Mouse (Mus musculus) forebrain, embryonic 13.5 days (tissue): ENCODE data around the gene Ccna2. TPM values are rescaled to one million over a fixed set of nuclear protein-coding genes. Genes with fewer than 3 reads are reported as not detected.
"Not testable (repeated sequence)": the region's sequence is repeated elsewhere in the genome, so short reads cannot be mapped to it uniquely, and the experiment has no call there.

ENCODE experiments used
- ATAC-seq: fragments of 200-750 bp; cut with Nextera tagmentation; 2 replicates; pipeline ENCODE4 v1.8.0; 2017
- H3K27ac ChIP-seq: fragments of 300-500 bp; sonication (generic); 2 replicates; pipeline ENCODE4 v1.5.1; 2015; ENCODE audit warnings: inconsistent platforms, mild to moderate bottlenecking, moderate library complexity
- H3K27me3 ChIP-seq: fragments of 300-500 bp; sonication (generic); 2 replicates; pipeline ENCODE4 v1.6.1; 2015; ENCODE audit warnings: mild to moderate bottlenecking, inconsistent platforms
- H3K36me3 ChIP-seq: fragments of 300-500 bp; sonication (generic); 2 replicates; pipeline ENCODE4 v1.6.1; 2015; ENCODE audit warnings: mild to moderate bottlenecking, inconsistent platforms; ENCODE audit not compliant: poor library complexity, severe bottlenecking
- H3K4me1 ChIP-seq: fragments of 300-500 bp; sonication (generic); 2 replicates; pipeline ENCODE4 v1.6.1; 2015; ENCODE audit warnings: inconsistent platforms
- H3K4me2 ChIP-seq: fragments of 300-500 bp; sonication (generic); 2 replicates; pipeline ENCODE4 v1.6.1; 2015; ENCODE audit warnings: inconsistent platforms, mild to moderate bottlenecking, moderate library complexity
- H3K4me3 ChIP-seq: fragments of 300-500 bp; sonication (generic); 2 replicates; pipeline ENCODE4 v1.5.1; 2015; ENCODE audit warnings: mild to moderate bottlenecking, inconsistent platforms
- H3K9ac ChIP-seq: fragments of 300-500 bp; sonication (generic); 2 replicates; pipeline ENCODE4 v1.6.1; 2015; ENCODE audit warnings: mild to moderate bottlenecking, inconsistent platforms
- H3K9me3 ChIP-seq: fragments of 300-500 bp; sonication (generic); replicated peaks from 2 replicates; pipeline ENCODE4 v1.6.1; 2016; ENCODE audit warnings: inconsistent platforms
- WGBS: fragments of 180-500 bp; shearing (Covaris S2); methylation state at CpG from one replicate; pipeline ENCODE4 v1.1.7; 2015; 5-methylcytosine and 5-hydroxymethylcytosine counted together
- polyA plus RNA-seq: library from polyadenylated mRNA; unstranded; fragments of >200 nt; fragmentation: Nextera tagmentation; extraction: Ambion mirVana; gene quantifications from 2 replicates; pipeline ENCODE4 v1.2.1, GENCODE M21; 2015

The Ccna2 gene
- 182 and 187 TPM in 2 replicates for polyA plus RNA-seq

- under 1% methylated on average over 59 of the region's 60 CpGs for WGBS
- Histone ChIP-seq H3K36me3 (peaks cover 35% of the 10 kb centered on the region), H3K4me1 (peaks cover 30% of the 10 kb centered on the region), H3K4me3 (peak within 1 kb of the TSS; percentile 85), H3K27me3 (no peaks in the 10 kb centered on the region), H3K9ac (peak within 1 kb of the TSS; percentile 79), H3K27ac (peak within 1 kb of the TSS; percentile 87), H3K9me3 (no peaks in the 10 kb centered on the region), H3K4me2 (peak within 1 kb of the TSS; percentile 88)
- ATAC-seq: peak; percentile 100
These were observed at the start of gene Ccna2 for GRCm38 (mm10) chr3:36571827-36572378. Gene Ccna2 (minus strand): TSS chr3:36572150.

GRCm38 (mm10) chr3:36618181-36618580 lies 46.2 kb upstream of the Ccna2 start:
- Histone ChIP-seq H3K36me3 (no peaks in the 10 kb centered on the region), H3K4me3 (no peak overlapping the region), H3K9ac (no peak overlapping the region), H3K4me1 (peaks cover 5% of the 10 kb centered on the region; the same call in 1 of the 2 replicates), H3K9me3 (no peaks in the 10 kb centered on the region), H3K27ac (no peak overlapping the region), H3K27me3 (no peaks in the 10 kb centered on the region), H3K4me2 (no peak overlapping the region)
- ATAC-seq: no peak
- WGBS: 76% methylated on average over 7 of the region's 7 CpGs

GRCm38 (mm10) chr3:36613908-36614255 lies 41.9 kb upstream of the Ccna2 start:
- H3K36me3 ChIP-seq: peaks cover 1% of the 10 kb centered on the region; the same call in 1 of the 2 replicates
- H3K9ac ChIP-seq: peak overlapping the region; percentile 84; the same call in 1 of the 2 replicates
- H3K4me2 ChIP-seq: peak overlapping the region; percentile 63
- 68% methylated on average over 5 of the region's 5 CpGs for WGBS
- peaks cover 12% of the 10 kb centered on the region for H3K4me1 ChIP-seq
- ATAC-seq: no peak
- no peaks in the 10 kb centered on the region for H3K27me3 ChIP-seq
- no peaks in the 10 kb centered on the region for H3K9me3 ChIP-seq
- 0 out of 2 replicates have a peak overlapping the region, but pooled peaks have one; percentile 69 for H3K4me3 ChIP-seq
- H3K27ac ChIP-seq: no peak overlapping the region

DNA sequence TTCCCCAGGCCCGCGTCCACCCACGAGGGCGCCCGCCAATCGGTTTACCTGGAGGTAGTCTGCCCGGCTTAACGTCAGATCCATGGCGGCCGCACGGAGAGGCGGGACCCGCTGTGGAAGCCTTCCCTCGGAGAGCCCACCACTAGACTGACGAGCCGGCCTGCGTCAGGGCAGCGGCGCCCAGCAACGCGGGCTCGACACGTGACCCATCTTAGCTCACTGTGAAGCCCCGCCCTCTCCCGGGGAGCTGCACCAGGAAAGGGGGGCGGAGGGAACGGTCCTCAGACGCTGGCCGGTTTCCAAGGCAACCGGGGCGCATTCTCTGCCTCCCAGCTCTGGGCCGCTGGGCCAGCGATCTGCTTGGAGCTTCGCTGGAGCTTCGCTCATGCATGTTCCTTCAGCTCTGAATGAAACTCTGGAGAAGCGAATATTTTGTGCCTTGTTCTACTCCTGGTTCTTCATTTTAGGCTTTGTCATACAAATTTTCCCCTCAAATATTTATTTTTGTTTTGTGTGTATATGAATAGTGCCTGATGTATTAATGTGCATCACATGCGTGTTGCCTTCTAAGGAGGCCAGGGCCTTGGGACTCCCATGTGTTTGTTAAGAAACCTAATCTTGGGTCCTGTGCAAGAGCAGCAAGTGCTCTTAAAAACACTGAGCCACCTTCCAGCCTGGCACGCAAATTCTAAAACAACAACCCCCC lies 41.4 kb upstream of the Ccna2 start, which contains the start of gene Bbs7:
TSS of gene Bbs7 (minus strand) at position 276 of the 706 bp plus-strand sequence.
- Histone ChIP-seq H3K4me3 (peak within 1 kb of the TSS; percentile 69), H3K4me2 (peak within 1 kb of the TSS; percentile 63), H3K36me3 (peaks cover 6% of the 10 kb centered on the region; the same call in 1 of the 2 replicates), H3K27ac (peak within 1 kb of the TSS; percentile 63), H3K9me3 (no peaks in the 10 kb centered on the region), H3K9ac (peak within 1 kb of the TSS; percentile 84), H3K4me1 (peaks cover 12% of the 10 kb centered on the region), H3K27me3 (no peaks in the 10 kb centered on the region)
- 5% methylated on average over 35 of the region's 38 CpGs for WGBS
- ATAC-seq: peak; percentile 100

DNA sequence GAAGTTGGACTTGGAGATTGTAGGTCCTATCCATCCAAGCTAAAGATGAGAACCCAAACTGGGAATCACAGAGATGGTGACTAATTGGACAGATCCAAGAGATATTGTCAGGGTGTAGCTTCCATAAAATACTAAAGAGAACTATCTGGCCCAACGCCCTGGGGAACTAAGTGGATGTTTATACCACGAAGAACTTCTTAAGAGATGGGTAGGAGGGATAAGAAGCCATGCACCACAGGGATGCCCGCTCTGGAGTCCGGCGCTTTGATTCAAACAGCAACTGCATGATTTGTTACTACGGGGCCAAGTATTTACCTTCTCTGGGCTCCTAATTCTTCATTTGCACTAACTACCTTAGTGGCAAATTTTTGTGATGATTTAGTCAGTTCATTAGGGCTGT lies 40.7 kb upstream of the Ccna2 start:
- 3% methylated on average over 6 of the region's 6 CpGs for WGBS
- peaks cover 12% of the 10 kb centered on the region for H3K4me1 ChIP-seq
- H3K9ac ChIP-seq: peak overlapping the region; percentile 84
- H3K9me3 ChIP-seq: no peaks in the 10 kb centered on the region
- peak; percentile 39 for ATAC-seq
- peak overlapping the region; percentile 63 for H3K27ac ChIP-seq
- H3K4me3 ChIP-seq: peak overlapping the region; percentile 69
- H3K4me2 ChIP-seq: peak overlapping the region; percentile 63
- H3K27me3 ChIP-seq: no peaks in the 10 kb centered on the region
- peaks cover 6% of the 10 kb centered on the region; the same call in 1 of the 2 replicates for H3K36me3 ChIP-seq

DNA sequence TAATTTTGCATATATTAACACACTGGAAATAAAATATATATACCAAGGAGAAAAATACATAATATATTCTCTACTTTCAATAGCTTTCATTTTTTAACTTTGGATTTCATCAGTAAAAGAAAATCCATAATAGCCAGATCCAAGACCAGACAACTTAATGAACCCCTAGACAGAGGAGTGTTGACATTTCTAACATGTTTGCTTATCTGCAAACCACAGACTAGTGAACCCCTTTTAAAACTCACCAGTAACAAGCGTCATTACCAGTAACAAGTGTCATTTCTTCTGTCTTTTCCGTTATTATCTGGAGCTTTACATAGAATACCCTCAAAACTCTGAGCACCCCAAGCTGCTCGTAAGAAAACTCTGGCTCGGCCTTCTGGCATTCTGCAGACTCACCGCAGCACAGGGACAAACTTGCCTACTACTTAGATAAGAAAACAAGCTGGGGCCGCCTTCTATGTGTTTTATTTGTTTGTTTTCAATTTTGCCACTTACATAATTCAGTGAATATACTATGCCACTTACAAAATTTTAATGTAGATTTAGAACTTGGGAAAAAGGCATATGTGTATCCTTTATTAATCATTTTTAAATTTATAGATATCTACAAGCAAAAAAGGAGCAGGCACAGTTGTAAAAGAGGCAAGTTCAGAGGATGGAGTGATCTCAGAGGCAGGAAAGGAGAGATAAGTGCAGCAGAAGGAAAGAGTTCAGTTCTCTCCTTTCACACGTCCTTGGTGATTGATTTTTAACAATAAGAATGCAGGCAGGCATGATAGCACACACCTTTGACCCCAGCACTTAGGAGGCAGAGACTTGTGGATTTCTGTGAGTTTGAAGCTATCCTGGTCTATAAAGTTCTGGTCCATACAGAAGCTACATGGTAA lies 34.2 kb upstream of the Ccna2 start:
- no peak overlapping the region for H3K27ac ChIP-seq
- no peaks in the 10 kb centered on the region for H3K9me3 ChIP-seq
- H3K4me3 ChIP-seq: no peak overlapping the region
- 84% methylated on average over 7 of the region's 7 CpGs for WGBS
- no peaks in the 10 kb centered on the region for H3K4me1 ChIP-seq
- H3K4me2 ChIP-seq: no peak overlapping the region
- H3K27me3 ChIP-seq: no peaks in the 10 kb centered on the region
- no peak for ATAC-seq
- H3K9ac ChIP-seq: no peak overlapping the region
- peaks cover 19% of the 10 kb centered on the region for H3K36me3 ChIP-seq

DNA sequence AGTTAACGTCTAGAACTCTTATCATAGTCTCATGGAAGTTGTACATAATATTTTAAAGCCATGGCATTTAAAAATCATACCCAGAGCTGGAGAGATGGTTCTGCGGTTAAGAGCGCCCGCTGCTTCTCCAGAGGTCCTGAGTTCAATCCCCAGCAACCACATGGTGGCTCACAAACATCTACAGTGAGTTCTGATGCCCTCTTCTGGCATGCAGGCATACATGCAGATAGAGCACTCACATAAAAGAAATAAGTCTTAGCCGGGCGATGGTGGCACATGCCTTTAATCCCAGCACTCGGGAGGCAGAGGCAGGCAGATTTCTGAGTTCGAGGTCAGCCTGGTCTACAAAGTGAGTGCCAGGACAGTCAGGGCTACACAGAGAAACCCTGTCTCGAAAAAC lies 27.8 kb upstream of the Ccna2 start:
- peaks cover 11% of the 10 kb centered on the region; the same call in 1 of the 2 replicates for H3K36me3 ChIP-seq
- not testable (repeated sequence) for H3K27me3 ChIP-seq, H3K4me3 ChIP-seq, H3K4me2 ChIP-seq, H3K4me1 ChIP-seq, H3K9ac ChIP-seq, H3K9me3 ChIP-seq, H3K27ac ChIP-seq, ATAC-seq
- WGBS: 88% methylated on average over 8 of the region's 9 CpGs

DNA sequence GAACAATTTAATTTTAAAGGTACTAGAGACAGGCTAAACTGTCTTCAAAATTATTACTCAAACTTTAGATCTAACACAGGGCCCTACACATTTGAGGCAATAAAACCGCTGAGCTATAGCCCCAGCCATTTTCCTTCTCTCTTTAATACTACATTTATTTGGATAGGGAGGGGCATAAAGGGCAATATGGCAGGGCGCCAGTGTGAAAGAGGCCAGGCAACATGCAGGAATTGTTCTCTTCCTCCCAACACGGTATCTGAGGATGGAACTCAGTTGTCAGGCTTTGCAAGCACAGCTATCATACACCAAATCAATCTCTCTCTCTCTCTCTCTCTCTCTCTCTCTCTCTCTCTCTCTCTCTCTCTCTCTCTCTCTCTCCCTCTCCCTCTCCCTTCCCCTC lies 26.9 kb upstream of the Ccna2 start:
- H3K4me2 ChIP-seq: no peak overlapping the region
- no peak overlapping the region for H3K4me3 ChIP-seq
- 76% methylated on average over 3 of the region's 3 CpGs for WGBS
- H3K9ac ChIP-seq: no peak overlapping the region
- H3K27me3 ChIP-seq: no peaks in the 10 kb centered on the region
- 0 out of 2 replicates have a peak, but pooled peaks cover 4% of the 10 kb centered on the region for H3K4me1 ChIP-seq
- peaks cover 12% of the 10 kb centered on the region; the same call in 1 of the 2 replicates for H3K36me3 ChIP-seq
- H3K27ac ChIP-seq: no peak overlapping the region
- H3K9me3 ChIP-seq: no peaks in the 10 kb centered on the region
- no peak for ATAC-seq

- peak overlapping the region; percentile 79 for H3K9ac ChIP-seq
- H3K4me2 ChIP-seq: peak overlapping the region; percentile 88
- H3K27me3 ChIP-seq: no peaks in the 10 kb centered on the region
- peaks cover 30% of the 10 kb centered on the region for H3K4me1 ChIP-seq
- peak overlapping the region; percentile 75 for H3K27ac ChIP-seq
- no peak; the same call in 1 of the 2 replicates for ATAC-seq
- H3K9me3 ChIP-seq: no peaks in the 10 kb centered on the region
- under 1% methylated on average over 46 of the region's 46 CpGs for WGBS
- H3K4me3 ChIP-seq: peak overlapping the region; percentile 85
- H3K36me3 ChIP-seq: peaks cover 40% of the 10 kb centered on the region
These were observed 556 bp downstream of the Ccna2 start for GRCm38 (mm10) chr3:36571361-36571826.

DNA sequence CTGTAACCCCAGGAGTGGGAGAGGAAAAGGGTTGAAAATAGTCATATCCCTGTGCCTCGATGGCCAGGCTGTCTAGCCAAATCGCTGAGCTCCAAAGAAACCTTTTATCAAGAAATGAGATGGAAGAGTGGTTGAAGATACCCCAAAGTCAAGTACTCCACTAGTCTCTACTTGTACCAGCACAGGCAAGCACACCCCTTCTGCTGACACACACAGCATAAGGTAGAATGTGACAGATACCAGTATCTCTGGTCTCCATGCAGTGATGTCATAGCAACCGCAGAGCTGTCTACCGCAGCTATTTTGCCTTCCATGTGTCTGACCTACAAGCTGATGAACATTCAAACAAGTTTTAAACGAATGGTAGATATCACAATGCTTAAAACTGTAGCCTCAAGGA lies 2.1 kb downstream of the Ccna2 start:
- Histone ChIP-seq H3K27ac (no peak overlapping the region), H3K9ac (peak overlapping the region; percentile 79), H3K4me3 (peak overlapping the region; percentile 85), H3K9me3 (no peaks in the 10 kb centered on the region), H3K27me3 (no peaks in the 10 kb centered on the region), H3K36me3 (peaks cover 53% of the 10 kb centered on the region), H3K4me1 (peaks cover 30% of the 10 kb centered on the region), H3K4me2 (peak overlapping the region; percentile 88)
- ATAC-seq: no peak
- WGBS: 83% methylated on average over 5 of the region's 5 CpGs

DNA sequence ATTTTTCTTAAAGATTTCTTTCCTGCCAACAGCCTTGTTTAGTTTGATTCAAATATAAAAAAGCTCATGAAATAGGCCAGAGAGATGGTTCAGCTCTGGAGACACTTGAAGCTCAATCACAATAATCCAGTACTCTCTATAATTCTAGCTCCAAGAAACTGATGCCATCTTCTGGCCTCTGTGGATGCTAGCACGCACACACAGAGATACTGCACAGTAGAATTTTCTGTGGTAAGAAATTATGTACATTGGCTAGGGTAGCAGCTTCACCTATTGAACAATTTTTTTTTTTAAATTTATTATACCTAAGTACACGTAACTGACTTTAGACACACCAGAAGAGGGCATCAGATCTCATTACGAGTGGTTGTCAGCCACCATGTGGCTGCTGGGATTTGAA lies 8.3 kb downstream of the Ccna2 start:
- Histone ChIP-seq H3K27ac (no peak overlapping the region), H3K4me3 (no peak overlapping the region), H3K27me3 (no peaks in the 10 kb centered on the region), H3K9ac (no peak overlapping the region), H3K4me1 (peaks cover under 1% of the 10 kb centered on the region; the same call in 1 of the 2 replicates), H3K4me2 (no peak overlapping the region), H3K9me3 (no peaks in the 10 kb centered on the region), H3K36me3 (peaks cover 86% of the 10 kb centered on the region)
- 94% methylated on average over 3 of the region's 3 CpGs for WGBS
- no peak for ATAC-seq
